Mouse (Mus musculus) inflammation-experienced regulatory T-cells (primary cell): ENCODE data around the gene Rtl8b. TPM values are rescaled to one million over a fixed set of nuclear protein-coding genes. Genes with fewer than 3 reads are reported as not detected.

Source experiments
- polyA plus RNA-seq, 2 experiments: library from polyadenylated mRNA; unstranded; fragments of 100-300 nt; shearing (Covaris generic); gene quantifications; one replicate each; pipeline ENCODE4 v1.2.1; 2017

The Rtl8b gene
- polyA plus RNA-seq = 10 to 100 TPM; 22.5 to 25.8 TPM

DNA sequence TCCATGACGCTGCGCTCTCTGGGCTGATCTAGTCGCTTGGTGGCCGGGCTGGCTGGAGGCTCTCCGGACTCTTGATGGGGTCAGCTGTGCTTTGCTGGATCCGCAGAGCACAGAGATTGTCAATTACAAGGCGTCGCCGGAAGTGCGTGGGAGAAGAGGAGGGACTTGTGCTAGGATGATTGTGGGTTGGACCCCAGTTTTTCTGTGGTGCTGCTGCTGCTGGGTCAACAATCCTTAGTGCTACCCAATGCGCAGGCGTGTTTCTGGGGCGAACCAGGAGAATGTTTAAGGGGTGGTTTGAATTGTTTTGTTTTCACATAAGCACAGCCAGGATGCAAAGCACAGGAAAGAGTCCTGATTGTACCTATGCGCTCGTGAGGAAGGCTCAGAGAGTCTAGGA, at the start of gene Rtl8b:
Gene Rtl8b, minus strand, starts transcription at position 115 of the 400 bp plus-strand sequence.

DNA sequence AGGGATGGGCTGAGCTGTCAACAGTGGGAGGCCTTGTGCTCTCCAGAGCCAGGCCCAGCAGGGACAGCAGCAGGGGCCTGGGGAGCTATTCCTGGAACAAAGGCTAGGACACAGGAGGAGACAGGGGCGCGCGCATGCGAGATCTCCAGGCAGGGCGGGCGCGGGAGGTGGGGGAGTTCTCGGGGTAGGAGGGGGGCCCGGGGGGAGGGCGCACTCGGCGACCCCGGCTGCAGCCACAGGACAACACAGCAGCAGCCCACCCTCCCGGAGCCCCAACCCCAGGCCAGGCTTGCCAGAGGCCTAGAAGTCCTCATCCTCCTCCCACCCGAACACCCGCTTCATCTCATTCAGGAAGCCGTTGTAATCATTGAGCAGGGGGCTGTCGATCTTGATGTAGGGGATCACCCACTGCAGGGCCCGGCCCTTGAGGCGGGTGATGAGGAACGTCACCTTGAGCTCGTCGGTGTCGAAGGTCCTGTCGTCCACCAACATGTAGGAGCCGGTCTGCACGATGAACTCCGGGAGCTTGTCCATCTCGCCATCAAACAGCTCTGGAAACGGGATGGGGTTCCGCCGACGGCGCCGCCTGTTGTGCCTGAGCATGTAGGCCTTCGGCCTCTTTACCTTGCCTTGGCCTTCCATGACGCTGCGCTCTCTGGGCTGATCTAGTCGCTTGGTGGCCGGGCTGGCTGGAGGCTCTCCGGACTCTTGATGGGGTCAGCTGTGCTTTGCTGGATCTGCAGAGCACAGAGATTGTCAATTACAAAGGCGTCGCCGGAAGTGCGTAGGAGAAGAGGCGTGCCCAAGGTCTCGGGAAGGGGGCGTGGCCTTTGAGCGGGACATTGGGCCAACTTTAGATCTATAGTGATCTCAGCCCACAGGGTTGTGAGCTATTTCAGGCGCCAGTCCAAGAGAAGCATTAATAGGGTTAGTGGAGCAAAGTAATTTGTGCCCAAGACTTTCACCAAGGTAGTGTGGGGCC, 26.9 kb downstream of the Rtl8b start, which contains the start of gene Rtl8a:
Gene Rtl8a, minus strand, starts transcription at position 703 of the 982 bp plus-strand sequence.

Other genes starting within 250 kb of the Rtl8b start
- gene Etd, start 235.5 kb downstream of the Rtl8b start, polyA plus RNA-seq = under 1 TPM in 1 of 2 experiments, not detected in 1; 0.35 TPM
- 10 to 100 TPM; 23.0 to 37.9 TPM for gene Rtl8c, start 62.4 kb downstream of the Rtl8b start, polyA plus RNA-seq
- gene Gm14597, start 61.4 kb downstream of the Rtl8b start, polyA plus RNA-seq = not detected
- gene Rtl8a, start 26.7 kb downstream of the Rtl8b start, polyA plus RNA-seq = 10 to 100 TPM; 28.2 to 30.8 TPM
- gene 4930502E18Rik, start 54.4 kb upstream of the Rtl8b start, polyA plus RNA-seq = under 1 TPM in 1 of 2 experiments, not detected in 1; 0.14 TPM
- gene 1700013H16Rik, start 87.4 kb upstream of the Rtl8b start, polyA plus RNA-seq = not detected
- not detected for gene Zfp36l3, start 106.0 kb upstream of the Rtl8b start, polyA plus RNA-seq
- 1 to 10 TPM; 3.3 to 4.1 TPM for gene Xlr, start 127.3 kb upstream of the Rtl8b start, polyA plus RNA-seq